Mouse (Mus musculus) heart, postnatal 36 days (tissue): ENCODE data around the gene Mybbp1a. TPM values are rescaled to one million over a fixed set of nuclear protein-coding genes. Genes with fewer than 3 reads are reported as not detected.

ENCODE experiments used
- DNase-seq, 2 experiments: peaks; one replicate each; pipeline ENCODE4 v3.0.0; 2021 to 2022
- intact Hi-C: fragments of 180-260 bp; cut with DNase I; formaldehyde crosslinking; loops from one replicate; pipeline ENCODE4 v1.15.1; 2025
- total RNA-seq, 2 experiments: library from RNA; stranded (reverse); gene quantifications; 2 replicates each; pipeline ENCODE4 v1.2.3; 2021

Mybbp1a gene
- 10 to 100 TPM; 45.9 to 46.8 TPM for total RNA-seq

DNA sequence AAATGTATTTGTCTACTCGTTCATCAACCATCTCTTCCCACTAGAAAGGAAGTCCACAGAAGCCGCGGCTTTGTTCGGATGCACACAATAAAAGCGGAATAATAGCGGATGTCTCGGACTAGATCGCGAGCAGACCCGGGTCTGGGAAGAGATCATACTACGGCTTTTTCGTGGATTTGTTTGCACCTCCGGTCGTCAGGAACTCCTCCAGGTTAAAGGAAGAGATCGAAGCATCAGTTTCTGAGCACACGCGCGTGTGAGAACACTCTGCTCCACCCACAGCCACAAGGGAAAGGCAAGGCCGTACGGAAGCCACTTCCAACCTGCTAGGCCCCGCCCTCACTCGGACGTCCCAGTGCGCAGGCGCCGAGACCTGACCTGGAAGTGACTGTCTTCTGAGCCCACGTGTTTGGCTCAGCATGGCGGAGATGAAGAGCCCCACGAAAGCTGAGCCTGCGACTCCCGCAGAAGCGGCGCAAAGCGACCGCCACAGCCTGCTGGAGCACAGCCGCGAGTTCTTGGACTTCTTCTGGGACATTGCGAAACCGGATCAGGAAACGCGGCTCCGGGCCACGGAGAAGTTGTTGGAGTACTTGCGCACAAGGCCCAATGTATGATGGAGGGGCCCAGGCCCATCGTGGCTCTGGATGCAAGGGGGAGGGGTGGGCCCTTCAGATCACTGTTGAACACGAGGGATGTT lies at the start of gene Mybbp1a:
Gene Mybbp1a, plus strand, starts transcription at position 391 of the 700 bp plus-strand sequence.
- DNase-seq, result peak; percentile 99
- intact Hi-C loops, result loop anchor here (1.0 to 10.0 kb wide), 3 partner anchors 30 to 284 kb away; partner anchors contain the start of genes Smtnl2 and Spns2

DNA sequence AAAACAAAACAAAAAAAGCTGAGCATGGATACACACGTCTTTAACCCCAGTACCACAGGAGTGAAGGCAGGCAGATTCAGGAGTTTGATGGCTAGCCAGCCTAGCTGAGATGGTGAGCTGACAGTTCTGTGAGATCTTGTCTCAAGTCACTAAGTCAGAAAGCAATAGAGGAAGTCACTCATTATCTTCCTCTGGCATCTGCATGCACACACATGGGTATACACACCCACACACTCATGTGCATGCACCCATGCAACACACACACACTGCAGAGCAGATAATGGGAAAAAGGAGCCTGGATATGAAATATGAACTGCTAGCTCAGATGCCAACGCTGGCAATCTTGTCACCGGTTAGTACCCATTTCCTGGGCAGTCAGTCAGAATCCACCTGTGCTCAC lies 47.9 kb upstream of the Mybbp1a start:
- DNase-seq, result no peak
- intact Hi-C loops, result loop anchor here (5.0 kb wide), 1 partner anchor 599 kb away; no protein-coding TSS in a partner anchor

GRCm38 (mm10) chr11:72393669-72394068 lies 47.5 kb upstream of the Mybbp1a start:
- peak; percentile 52 to 57 for DNase-seq
- intact Hi-C loops, result loop anchor here (5.0 kb wide), 1 partner anchor 599 kb away; no protein-coding TSS in a partner anchor

GRCm38 (mm10) chr11:72394694-72395093 lies 46.5 kb upstream of the Mybbp1a start:
- DNase-seq, result no peak
- intact Hi-C loops, result loop anchor here (5.0 kb wide), 1 partner anchor 598 kb away; no protein-coding TSS in a partner anchor

GRCm38 (mm10) chr11:72395652-72396051 lies 45.5 kb upstream of the Mybbp1a start:
- no peak for DNase-seq

GRCm38 (mm10) chr11:72396621-72397020 lies 44.5 kb upstream of the Mybbp1a start:
- peak; percentile 59 to 70 for DNase-seq
- intact Hi-C loops, result no loop called here

More at GRCm38 (mm10) chr11:72395652-72396051, 45.5 kb upstream of the Mybbp1a start:
- intact Hi-C loops, result no loop called here

GRCm38 (mm10) chr11:72397072-72397471 lies 44.1 kb upstream of the Mybbp1a start:
- peak; percentile 89 to 91 for DNase-seq
- intact Hi-C loops, result no loop called here

DNA sequence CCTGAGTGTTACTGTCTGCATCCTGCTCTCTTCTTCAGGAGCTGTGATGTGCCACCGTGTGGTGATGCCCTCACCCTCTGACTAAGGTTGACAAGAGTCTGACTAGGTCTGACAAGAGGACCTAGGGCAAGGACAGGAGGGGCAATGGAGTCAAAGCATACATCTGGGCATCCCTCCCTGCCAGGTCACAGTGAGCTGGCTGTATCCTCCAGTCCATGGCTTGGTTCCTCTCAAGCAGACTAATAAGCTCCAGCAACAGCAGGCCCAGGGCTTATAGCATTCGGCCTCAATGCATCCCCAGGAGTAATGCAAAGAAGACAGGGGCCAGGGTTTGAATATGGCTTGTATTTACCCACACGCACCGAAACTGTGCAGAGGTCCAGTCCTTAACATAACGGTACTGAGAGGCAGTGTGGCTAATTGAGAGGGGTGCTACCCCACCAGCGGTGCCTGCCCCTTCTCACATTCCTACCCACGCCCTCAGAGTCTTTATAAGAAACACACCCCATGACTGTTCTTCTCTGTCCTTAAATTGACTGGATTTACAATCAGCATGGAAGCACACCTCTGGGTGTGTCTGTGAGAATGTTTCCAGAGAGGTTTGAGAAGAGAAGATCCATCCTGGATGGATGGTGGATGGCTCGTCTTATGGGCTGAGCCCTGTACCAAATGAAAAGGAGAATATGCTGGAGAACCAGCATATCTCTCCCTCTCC lies 43.2 kb upstream of the Mybbp1a start:
- intact Hi-C loops, result no loop called here
- DNase-seq, result no peak

GRCm38 (mm10) chr11:72401068-72401467 lies 40.1 kb upstream of the Mybbp1a start:
- no peak for DNase-seq
- intact Hi-C loops, result no loop called here

DNA sequence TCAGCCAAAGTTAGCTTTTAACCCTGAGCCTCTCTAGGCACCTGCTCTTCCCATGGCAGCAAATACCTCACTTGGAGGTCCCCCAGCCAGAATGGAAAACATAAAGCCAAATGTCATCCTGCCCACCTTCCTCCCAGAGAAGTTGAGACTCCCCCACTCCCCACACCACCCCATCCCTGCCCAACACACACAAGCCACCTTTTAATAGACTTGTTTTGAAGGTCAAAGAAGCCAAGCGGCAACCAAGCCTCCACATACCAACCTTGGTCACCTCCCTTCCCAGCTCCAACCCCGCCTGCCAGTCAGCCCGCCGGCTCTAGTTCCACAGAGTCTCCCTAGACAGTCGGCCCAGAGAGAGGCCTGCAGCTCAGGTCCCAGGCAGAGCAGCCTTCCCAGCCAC lies 39.1 kb upstream of the Mybbp1a start:
- no peak for DNase-seq
- intact Hi-C loops, result no loop called here

- intact Hi-C loops, result no loop called here
- no peak for DNase-seq
Observed at GRCm38 (mm10) chr11:72402969-72403368, 38.2 kb upstream of the Mybbp1a start.

GRCm38 (mm10) chr11:72405532-72405931 lies 35.6 kb upstream of the Mybbp1a start:
- intact Hi-C loops, result no loop called here
- no peak for DNase-seq

GRCm38 (mm10) chr11:72406079-72406675 lies 35.0 kb upstream of the Mybbp1a start:
- no peak for DNase-seq
- intact Hi-C loops, result no loop called here

GRCm38 (mm10) chr11:72407081-72407480 lies 34.1 kb upstream of the Mybbp1a start:
- DNase-seq, result no peak
- intact Hi-C loops, result no loop called here

DNA sequence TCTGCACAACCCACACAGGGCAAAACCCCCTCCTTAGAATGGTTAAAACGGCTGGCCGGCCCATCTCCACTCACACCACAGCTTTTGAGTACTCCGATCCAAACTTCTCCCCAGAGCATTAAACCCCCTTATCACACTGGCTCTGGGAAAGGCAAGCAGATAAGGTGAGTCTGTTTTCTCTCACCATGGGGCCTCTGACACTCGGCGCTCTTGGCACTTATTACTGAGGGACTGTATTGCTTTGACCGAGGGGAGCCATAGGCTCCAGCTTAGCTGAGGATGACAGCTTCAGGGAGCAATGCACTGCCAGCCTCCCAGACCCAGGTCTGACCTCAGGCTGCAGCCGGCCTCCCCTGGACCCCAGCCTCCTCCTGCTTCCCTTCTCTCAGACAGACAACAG lies 33.6 kb upstream of the Mybbp1a start:
- peak; percentile 32 to 46 for DNase-seq
- intact Hi-C loops, result no loop called here

GRCm38 (mm10) chr11:72408451-72409170 lies 32.5 kb upstream of the Mybbp1a start:
- intact Hi-C loops, result no loop called here
- no peak for DNase-seq

GRCm38 (mm10) chr11:72409649-72410385 lies 31.3 kb upstream of the Mybbp1a start:
- DNase-seq, result no peak
- intact Hi-C loops, result no loop called here

- peak; percentile 23 to 32 for DNase-seq
- intact Hi-C loops, result loop anchor here (1.0 kb wide), 2 partner anchors 17 to 31 kb away; partner anchors contain the start of gene Mybbp1a
Observed at GRCm38 (mm10) chr11:72410521-72411092, 30.5 kb upstream of the Mybbp1a start.
